Mouse (Mus musculus): ENCODE data around the gene Lrrc8c. TPM values are rescaled to one million over a fixed set of nuclear protein-coding genes. Genes with fewer than 3 reads are reported as not detected.

Lrrc8c gene
- 11.8 and 13.4 TPM in 2 replicates for polyA plus RNA-seq (2015; fragmentation: Nextera tagmentation; extraction: Ambion mirVana)

- H3K27ac ChIP-seq (ENCODE audit: low read depth, low read length): peak within 1 kb of the TSS; percentile 46; the same call in 1 of the 2 replicates
- no peaks in the 10 kb centered on the region for H3K36me3 ChIP-seq (ENCODE audit: control insufficient read depth, insufficient read depth)
- peak within 1 kb of the TSS; percentile 65 for H3K9ac ChIP-seq (ENCODE audit: low read depth, low read length)
- H3K9me3 ChIP-seq (ENCODE audit: control insufficient read depth): no peaks in the 10 kb centered on the region
- H3K4me2 ChIP-seq (replicated peaks; ENCODE audit: low read depth): peak within 1 kb of the TSS; percentile 94
- H3K27me3 ChIP-seq (replicated peaks; ENCODE audit: control insufficient read depth, insufficient read depth, low read length): no peaks in the 10 kb centered on the region
- peak within 1 kb of the TSS; percentile 71 for H3K4me3 ChIP-seq (ENCODE audit: low read depth, low read length)
- WGBS: under 1% methylated on average over 86 of the region's 93 CpGs
- TF ChIP-seq CTCF (IDR thresholded peaks at IDR 0.05; ENCODE audit: low read depth): peak; percentile 49
- peak; percentile 82 for ATAC-seq
- H3K4me1 ChIP-seq (replicated peaks; ENCODE audit: control insufficient read depth, insufficient read depth, low read length): no peaks in the 10 kb centered on the region
Measured at GRCm38 (mm10) chr5:105519096-105519975, at the start of gene Lrrc8c. TSS of gene Lrrc8c (plus strand) at chr5:105519388.

- no peak overlapping the region; the same call in 1 of the 2 replicates for H3K27ac ChIP-seq (ENCODE audit: low read depth, low read length)
- no peak for ATAC-seq
Measured at GRCm38 (mm10) chr5:105472983-105473705, 46.0 kb upstream of the Lrrc8c start.

GRCm38 (mm10) chr5:105477527-105477926 lies 41.7 kb upstream of the Lrrc8c start:
- no peak overlapping the region for H3K9ac ChIP-seq (ENCODE audit: low read depth, low read length)
- peaks cover 22% of the 10 kb centered on the region for H3K36me3 ChIP-seq (ENCODE audit: control insufficient read depth, insufficient read depth)
- no peaks in the 10 kb centered on the region for H3K9me3 ChIP-seq (ENCODE audit: control insufficient read depth)
- no peaks in the 10 kb centered on the region for H3K27me3 ChIP-seq (replicated peaks; ENCODE audit: control insufficient read depth, insufficient read depth, low read length)
- WGBS: 84% methylated on average over 9 of the region's 9 CpGs
- no peaks in the 10 kb centered on the region for H3K4me1 ChIP-seq (replicated peaks; ENCODE audit: control insufficient read depth, insufficient read depth, low read length)
- no peak overlapping the region for H3K4me2 ChIP-seq (replicated peaks; ENCODE audit: low read depth)
- no peak overlapping the region for H3K4me3 ChIP-seq (ENCODE audit: low read depth, low read length)
- no peak for ATAC-seq
- no peak overlapping the region for H3K27ac ChIP-seq (ENCODE audit: low read depth, low read length)
- TF ChIP-seq CTCF (IDR thresholded peaks at IDR 0.05; ENCODE audit: low read depth): no peak

More at GRCm38 (mm10) chr5:105472983-105473705, 46.0 kb upstream of the Lrrc8c start:
- no peaks in the 10 kb centered on the region for H3K4me1 ChIP-seq (replicated peaks; ENCODE audit: control insufficient read depth, insufficient read depth, low read length)
- no peak overlapping the region for H3K4me2 ChIP-seq (replicated peaks; ENCODE audit: low read depth)
- H3K27me3 ChIP-seq (replicated peaks; ENCODE audit: control insufficient read depth, insufficient read depth, low read length): no peaks in the 10 kb centered on the region
- H3K9me3 ChIP-seq (ENCODE audit: control insufficient read depth): no peaks in the 10 kb centered on the region
- 56% methylated on average over 5 of the region's 5 CpGs for WGBS
- no peaks in the 10 kb centered on the region for H3K36me3 ChIP-seq (ENCODE audit: control insufficient read depth, insufficient read depth)
- no peak overlapping the region for H3K9ac ChIP-seq (ENCODE audit: low read depth, low read length)
- no peak overlapping the region for H3K4me3 ChIP-seq (ENCODE audit: low read depth, low read length)
- no peak for TF ChIP-seq CTCF (IDR thresholded peaks at IDR 0.05; ENCODE audit: low read depth)

- Histone ChIP-seq H3K36me3 (ENCODE audit: control insufficient read depth, insufficient read depth) (peaks cover 22% of the 10 kb centered on the region), H3K4me2 (replicated peaks; ENCODE audit: low read depth) (no peak overlapping the region), H3K27ac (ENCODE audit: low read depth, low read length) (no peak overlapping the region), H3K9me3 (ENCODE audit: control insufficient read depth) (no peaks in the 10 kb centered on the region), H3K4me1 (replicated peaks; ENCODE audit: control insufficient read depth, insufficient read depth, low read length) (no peaks in the 10 kb centered on the region), H3K27me3 (replicated peaks; ENCODE audit: control insufficient read depth, insufficient read depth, low read length) (no peaks in the 10 kb centered on the region), H3K4me3 (ENCODE audit: low read depth, low read length) (no peak overlapping the region), H3K9ac (ENCODE audit: low read depth, low read length) (no peak overlapping the region)
- no peak for TF ChIP-seq CTCF (IDR thresholded peaks at IDR 0.05; ENCODE audit: low read depth)
- no peak for ATAC-seq
- 93% methylated on average over 13 of the region's 13 CpGs for WGBS
Measured at GRCm38 (mm10) chr5:105479673-105480072, 39.5 kb upstream of the Lrrc8c start.

GRCm38 (mm10) chr5:105480561-105480960 lies 38.6 kb upstream of the Lrrc8c start:
- TF ChIP-seq CTCF (IDR thresholded peaks at IDR 0.05; ENCODE audit: low read depth): no peak
- ATAC-seq: no peak
- no peak overlapping the region for H3K9ac ChIP-seq (ENCODE audit: low read depth, low read length)
- peaks cover 22% of the 10 kb centered on the region for H3K36me3 ChIP-seq (ENCODE audit: control insufficient read depth, insufficient read depth)
- H3K27ac ChIP-seq (ENCODE audit: low read depth, low read length): no peak overlapping the region
- 95% methylated on average over 17 of the region's 17 CpGs for WGBS
- H3K4me3 ChIP-seq (ENCODE audit: low read depth, low read length): no peak overlapping the region
- no peaks in the 10 kb centered on the region for H3K4me1 ChIP-seq (replicated peaks; ENCODE audit: control insufficient read depth, insufficient read depth, low read length)
- H3K4me2 ChIP-seq (replicated peaks; ENCODE audit: low read depth): no peak overlapping the region
- H3K27me3 ChIP-seq (replicated peaks; ENCODE audit: control insufficient read depth, insufficient read depth, low read length): no peaks in the 10 kb centered on the region
- no peaks in the 10 kb centered on the region for H3K9me3 ChIP-seq (ENCODE audit: control insufficient read depth)

GRCm38 (mm10) chr5:105483632-105484031 lies 35.6 kb upstream of the Lrrc8c start:
- Histone ChIP-seq H3K4me3 (ENCODE audit: low read depth, low read length) (no peak overlapping the region), H3K9me3 (ENCODE audit: control insufficient read depth) (no peaks in the 10 kb centered on the region), H3K27me3 (replicated peaks; ENCODE audit: control insufficient read depth, insufficient read depth, low read length) (no peaks in the 10 kb centered on the region), H3K4me1 (replicated peaks; ENCODE audit: control insufficient read depth, insufficient read depth, low read length) (no peaks in the 10 kb centered on the region), H3K36me3 (ENCODE audit: control insufficient read depth, insufficient read depth) (peaks cover 22% of the 10 kb centered on the region), H3K9ac (ENCODE audit: low read depth, low read length) (no peak overlapping the region), H3K4me2 (replicated peaks; ENCODE audit: low read depth) (no peak overlapping the region), H3K27ac (ENCODE audit: low read depth, low read length) (no peak overlapping the region)
- no peak for ATAC-seq
- TF ChIP-seq CTCF (IDR thresholded peaks at IDR 0.05; ENCODE audit: low read depth): no peak
- WGBS: 64% methylated on average over 2 of the region's 2 CpGs
